Mouse (Mus musculus) neural tube, embryonic 14.5 days (tissue): Measurements from ENCODE around the gene Apc2. TPM values are rescaled to one million over a fixed set of nuclear protein-coding genes. Genes with fewer than 3 reads are reported as not detected.

ENCODE experiments used
- ATAC-seq: fragments of 200-750 bp; cut with Nextera tagmentation; 2 replicates; pipeline ENCODE4 v1.8.0; 2017; ENCODE audit warnings: low read depth, mild to moderate bottlenecking, moderate TSS enrichment, moderate library complexity
- H3K27ac ChIP-seq: fragments of 300-500 bp; sonication (generic); 2 replicates; pipeline ENCODE4 v1.5.1; 2014; ENCODE audit warnings: low read depth, mild to moderate bottlenecking, control low read depth, low read length, moderate library complexity, mixed read lengths
- H3K27me3 ChIP-seq: fragments of 300-500 bp; sonication (generic); 2 replicates; pipeline ENCODE4 v1.6.1; 2014; ENCODE audit warnings: low read length; ENCODE audit not compliant: control insufficient read depth, insufficient read depth
- H3K36me3 ChIP-seq: fragments of 300-500 bp; sonication (generic); 2 replicates; pipeline ENCODE4 v1.6.1; 2014; ENCODE audit warnings: low read length, mixed read lengths; ENCODE audit not compliant: control insufficient read depth, insufficient read depth
- H3K4me1 ChIP-seq: fragments of 300-500 bp; sonication (generic); 2 replicates; pipeline ENCODE4 v1.6.1; 2014; ENCODE audit warnings: low read length; ENCODE audit not compliant: control insufficient read depth, insufficient read depth
- H3K4me2 ChIP-seq: fragments of 300-500 bp; sonication (generic); 2 replicates; pipeline ENCODE4 v1.6.1; 2014; ENCODE audit warnings: mild to moderate bottlenecking, low read depth, low read length, control low read depth
- H3K4me3 ChIP-seq: fragments of 300-500 bp; sonication (generic); 2 replicates; pipeline ENCODE4 v1.5.1; 2014; ENCODE audit warnings: low read depth, low read length, control low read depth, mixed read lengths
- H3K9ac ChIP-seq: fragments of 300-500 bp; sonication (generic); replicated peaks from 2 replicates; pipeline ENCODE4 v1.6.1; 2014; ENCODE audit warnings: low read depth, mild to moderate bottlenecking, control low read depth, low read length, mixed read lengths
- H3K9me3 ChIP-seq: fragments of 300-500 bp; sonication (generic); 2 replicates; pipeline ENCODE4 v1.6.1; 2016; ENCODE audit warnings: low read length; ENCODE audit not compliant: control insufficient read depth
- WGBS: fragments of 180-500 bp; shearing (Covaris S2); extraction: QIAGEN DNeasy Blood & Tissue Kit; methylation state at CpG from one replicate; pipeline ENCODE4 v1.1.7; 2014; 5-methylcytosine and 5-hydroxymethylcytosine counted together
- polyA plus RNA-seq: library from polyadenylated mRNA; unstranded; fragments of >200 nt; fragmentation: Nextera tagmentation; extraction: Ambion mirVana; gene quantifications from 2 replicates; pipeline ENCODE4 v1.2.1, GENCODE M21; 2014

Gene Apc2
- polyA plus RNA-seq, 1 experiment from 2014 or later, result 231 TPM

DNA sequence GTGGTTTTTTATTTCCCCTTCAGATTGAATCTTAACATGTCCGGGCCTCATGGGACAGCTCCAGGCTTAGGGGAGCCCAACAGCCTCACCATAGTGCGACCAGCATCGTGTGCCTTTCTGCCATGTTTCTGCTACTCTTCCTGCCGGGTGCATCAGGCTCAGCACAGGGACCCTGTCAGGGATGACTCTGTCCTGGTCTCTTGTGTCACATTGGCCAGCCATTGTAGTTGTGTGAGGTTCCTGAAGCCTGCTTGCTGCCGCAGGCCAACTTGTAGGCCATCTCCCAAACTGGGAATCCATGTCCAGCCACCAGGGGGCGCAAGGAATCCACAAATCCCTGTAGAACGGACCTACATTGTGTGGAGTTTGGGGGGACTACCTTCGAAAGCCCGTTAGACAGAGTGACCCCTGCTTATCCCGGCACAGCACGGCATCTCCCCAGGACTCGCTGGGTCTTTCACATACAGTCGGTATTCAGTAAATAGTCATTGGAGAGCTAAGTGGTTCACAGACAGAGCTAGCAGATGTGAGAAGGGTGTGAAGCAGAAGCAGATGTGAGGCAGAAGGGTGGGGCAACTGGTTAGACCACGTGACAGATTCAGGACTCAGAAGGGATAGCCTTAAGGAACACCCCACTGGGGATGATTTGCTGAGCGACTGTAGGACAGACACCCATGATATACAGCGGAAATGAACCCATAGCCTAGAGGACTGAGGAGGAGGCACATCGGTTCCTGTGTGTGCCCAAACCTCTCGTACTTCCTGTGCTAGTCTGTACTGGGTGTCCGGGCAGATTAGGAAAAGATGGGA is 44.4 kb downstream of the Apc2 start:
- Histone ChIP-seq H3K36me3 (no peaks in the 10 kb centered on the region; the same call in 1 of the 2 replicates), H3K4me3 (no peak overlapping the region), H3K9me3 (no peaks in the 10 kb centered on the region), H3K9ac (no peak overlapping the region), H3K27ac (no peak overlapping the region), H3K27me3 (peaks cover 44% of the 10 kb centered on the region), H3K4me2 (no peak overlapping the region; the same call in 1 of the 2 replicates), H3K4me1 (peaks cover 10% of the 10 kb centered on the region; the same call in 1 of the 2 replicates)
- WGBS, result 20% methylated on average over 19 of the region's 19 CpGs
- no peak for ATAC-seq

DNA sequence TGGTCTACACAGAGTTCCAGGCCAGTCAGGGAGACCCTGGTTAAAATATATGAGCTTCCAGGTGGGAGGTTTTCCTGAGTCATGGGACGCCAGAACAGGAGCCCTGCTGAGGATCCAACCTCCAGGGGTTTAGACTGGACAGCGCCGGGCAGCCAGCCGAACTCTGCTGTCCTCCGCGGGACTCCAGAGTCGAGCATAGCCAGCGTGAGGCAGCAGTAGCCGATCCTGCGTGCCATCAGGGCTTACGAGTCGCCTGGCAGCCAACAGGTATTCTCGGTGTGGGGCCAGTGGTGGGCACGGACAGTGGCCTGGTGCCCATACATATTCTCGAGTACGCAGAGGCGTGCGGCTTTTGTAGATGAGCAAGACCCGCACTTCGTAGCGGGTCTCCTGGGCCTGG is 45.2 kb downstream of the Apc2 start:
- Histone ChIP-seq H3K27ac (no peak overlapping the region), H3K9ac (no peak overlapping the region), H3K36me3 (no peaks in the 10 kb centered on the region; the same call in 1 of the 2 replicates), H3K27me3 (peaks cover 47% of the 10 kb centered on the region), H3K4me1 (peaks cover 10% of the 10 kb centered on the region; the same call in 1 of the 2 replicates), H3K9me3 (no peaks in the 10 kb centered on the region), H3K4me2 (no peak overlapping the region), H3K4me3 (no peak overlapping the region)
- ATAC-seq, result no peak
- 11% methylated on average over 21 of the region's 21 CpGs for WGBS

DNA sequence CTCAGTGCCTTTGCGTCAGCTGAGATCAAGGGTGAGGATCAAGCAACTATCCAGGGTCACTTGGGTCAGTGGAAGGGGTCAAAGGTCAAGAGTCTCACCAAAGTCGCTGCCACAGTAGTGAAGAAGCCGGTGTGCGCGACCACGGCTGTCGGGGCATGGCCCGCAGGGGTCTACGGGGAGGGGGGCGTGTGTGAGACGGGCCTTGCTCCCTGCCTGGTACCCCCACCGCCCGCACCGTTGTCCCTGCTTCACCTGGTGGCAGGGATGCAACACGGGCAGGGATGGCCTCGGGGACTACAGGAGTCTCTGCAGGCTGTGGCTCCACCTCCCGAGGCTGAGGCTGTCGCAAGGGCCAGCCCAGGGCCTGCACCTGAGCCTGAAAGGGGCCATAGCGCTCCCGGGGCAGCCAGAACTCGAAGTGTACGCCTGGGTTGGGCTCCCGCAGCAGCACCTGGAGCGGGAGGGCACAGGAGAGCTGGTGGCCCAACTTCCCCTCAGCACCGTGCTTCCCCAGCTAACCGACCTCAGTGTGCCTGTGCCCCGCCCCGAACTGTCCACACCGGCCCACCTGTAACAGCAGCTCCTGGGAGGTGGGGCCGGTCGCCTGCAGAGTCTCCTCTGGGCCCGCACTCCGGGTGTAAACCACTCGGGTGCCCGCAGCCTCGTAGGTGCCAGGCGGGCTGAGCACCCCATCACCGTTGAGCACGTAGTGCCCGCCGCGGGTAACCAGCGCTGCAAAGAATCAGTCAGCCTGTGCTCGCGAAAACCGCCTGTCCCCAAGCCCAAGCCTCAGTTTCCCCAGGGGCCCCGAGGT is 45.9 kb downstream of the Apc2 start:
- no peak overlapping the region for H3K27ac ChIP-seq
- no peaks in the 10 kb centered on the region; the same call in 1 of the 2 replicates for H3K36me3 ChIP-seq
- no peak overlapping the region for H3K9ac ChIP-seq
- H3K27me3 ChIP-seq, result peaks cover 49% of the 10 kb centered on the region
- no peak overlapping the region; the same call in 1 of the 2 replicates for H3K4me3 ChIP-seq
- ATAC-seq, result 0 out of 2 replicates have a peak, but pooled peaks have one; percentile 4
- peak overlapping the region; percentile 40; the same call in 1 of the 2 replicates for H3K4me2 ChIP-seq
- H3K4me1 ChIP-seq, result peaks cover 10% of the 10 kb centered on the region; the same call in 1 of the 2 replicates
- 1% methylated on average over 47 of the region's 47 CpGs for WGBS
- H3K9me3 ChIP-seq, result no peaks in the 10 kb centered on the region

DNA sequence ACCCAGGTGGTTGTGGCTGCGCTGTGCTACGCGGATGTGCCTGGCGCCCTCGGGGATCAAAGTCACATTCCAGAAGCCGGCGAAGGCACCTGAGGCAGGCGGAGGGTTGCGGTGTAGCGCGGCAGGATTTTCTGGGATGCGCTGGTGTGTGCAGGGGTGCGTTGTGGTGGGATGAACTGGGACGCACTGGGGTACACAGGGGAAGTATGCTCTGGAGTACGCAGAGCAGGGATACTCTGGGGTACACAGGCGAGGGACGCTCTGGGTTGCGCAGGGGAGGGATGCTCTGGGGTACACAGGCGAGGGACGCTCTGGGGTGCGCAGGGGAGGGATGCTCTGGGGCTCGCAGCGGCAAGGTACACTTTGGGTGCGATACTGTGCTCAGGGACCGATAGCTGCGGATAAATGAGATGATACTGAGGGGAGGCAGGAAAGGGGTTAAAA is 46.5 kb downstream of the Apc2 start:
- H3K27me3 ChIP-seq, result peaks cover 52% of the 10 kb centered on the region
- H3K9me3 ChIP-seq, result no peaks in the 10 kb centered on the region
- no peak overlapping the region for H3K27ac ChIP-seq
- H3K9ac ChIP-seq, result no peak overlapping the region
- H3K36me3 ChIP-seq, result no peaks in the 10 kb centered on the region; the same call in 1 of the 2 replicates
- peak overlapping the region; percentile 40; the same call in 1 of the 2 replicates for H3K4me2 ChIP-seq
- peaks cover 10% of the 10 kb centered on the region; the same call in 1 of the 2 replicates for H3K4me1 ChIP-seq
- 1% methylated on average over 26 of the region's 26 CpGs for WGBS
- peak overlapping the region; percentile 25; the same call in 1 of the 2 replicates for H3K4me3 ChIP-seq
- peak; percentile 45; the same call in 1 of the 2 replicates for ATAC-seq

DNA sequence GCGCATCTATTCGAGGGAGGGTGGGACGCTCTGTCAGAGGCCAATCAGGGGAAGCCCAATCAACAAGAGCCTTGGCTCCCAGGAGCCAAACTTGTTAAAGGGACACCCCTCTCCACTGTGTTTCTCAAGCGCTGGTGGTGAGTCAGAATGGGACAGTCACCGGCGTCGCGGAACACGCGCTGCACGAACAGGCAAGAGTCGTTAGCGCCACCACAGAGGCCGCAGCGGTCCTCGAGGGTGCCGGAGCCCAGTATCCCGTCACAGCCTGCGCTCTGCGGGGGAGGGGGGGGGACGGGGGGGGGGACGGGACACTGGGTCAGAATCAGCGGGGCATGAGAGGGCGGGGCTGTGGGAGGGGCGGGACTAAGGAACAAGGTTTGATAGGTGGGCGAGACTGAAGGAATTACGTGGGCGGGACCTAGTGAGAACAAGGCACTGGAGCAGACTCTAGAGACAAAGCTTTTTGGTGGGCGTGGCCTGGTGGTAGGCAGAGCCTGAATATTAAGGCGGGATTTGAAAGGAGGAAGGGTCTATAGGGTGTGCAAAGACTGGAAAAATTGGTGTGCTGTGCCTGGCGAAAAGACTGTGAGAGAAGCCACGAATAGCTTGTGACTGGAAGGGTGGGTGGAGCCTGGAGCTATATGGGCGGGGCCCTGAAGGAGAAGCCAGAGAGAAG is 47.1 kb downstream of the Apc2 start:
- no peaks in the 10 kb centered on the region; the same call in 1 of the 2 replicates for H3K36me3 ChIP-seq
- under 1% methylated on average over 33 of the region's 33 CpGs for WGBS
- no peak overlapping the region for H3K27ac ChIP-seq
- H3K27me3 ChIP-seq, result peaks cover 57% of the 10 kb centered on the region
- peak overlapping the region; percentile 25; the same call in 1 of the 2 replicates for H3K4me3 ChIP-seq
- peaks cover 10% of the 10 kb centered on the region; the same call in 1 of the 2 replicates for H3K4me1 ChIP-seq
- H3K9ac ChIP-seq, result no peak overlapping the region
- H3K9me3 ChIP-seq, result no peaks in the 10 kb centered on the region
- H3K4me2 ChIP-seq, result peak overlapping the region; percentile 40
- ATAC-seq, result peak; percentile 52

DNA sequence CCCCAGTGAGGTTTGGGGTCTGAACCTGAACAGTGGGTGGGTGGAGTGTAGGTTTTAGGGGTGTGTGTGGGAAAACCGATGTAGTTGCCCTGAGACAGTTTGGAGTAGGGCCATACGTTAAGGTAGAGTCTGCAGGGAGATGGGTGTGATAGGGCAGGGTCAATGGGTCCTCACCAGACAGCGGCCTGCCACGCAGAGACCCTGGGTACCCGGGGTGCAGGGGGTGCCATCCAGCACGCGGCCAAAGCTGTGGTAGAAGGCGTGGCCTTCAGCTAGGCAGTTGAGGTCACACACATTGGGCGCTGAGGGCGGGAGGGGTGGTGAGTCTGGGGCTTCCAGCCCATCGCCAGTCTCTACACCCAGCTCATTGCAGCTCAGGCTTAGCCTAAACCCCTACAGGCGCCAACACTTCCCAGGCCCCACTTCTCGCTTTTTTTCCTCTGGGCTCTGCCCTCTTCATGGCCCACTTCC is 47.7 kb downstream of the Apc2 start:
- WGBS, result 23% methylated on average over 13 of the region's 13 CpGs
- peaks cover 10% of the 10 kb centered on the region; the same call in 1 of the 2 replicates for H3K4me1 ChIP-seq
- no peak overlapping the region for H3K9ac ChIP-seq
- H3K27me3 ChIP-seq, result peaks cover 63% of the 10 kb centered on the region
- H3K4me2 ChIP-seq, result peak overlapping the region; percentile 40
- no peaks in the 10 kb centered on the region; the same call in 1 of the 2 replicates for H3K36me3 ChIP-seq
- H3K4me3 ChIP-seq, result peak overlapping the region; percentile 25; the same call in 1 of the 2 replicates
- ATAC-seq, result peak; percentile 13; the same call in 1 of the 2 replicates
- H3K27ac ChIP-seq, result no peak overlapping the region
- H3K9me3 ChIP-seq, result no peaks in the 10 kb centered on the region

DNA sequence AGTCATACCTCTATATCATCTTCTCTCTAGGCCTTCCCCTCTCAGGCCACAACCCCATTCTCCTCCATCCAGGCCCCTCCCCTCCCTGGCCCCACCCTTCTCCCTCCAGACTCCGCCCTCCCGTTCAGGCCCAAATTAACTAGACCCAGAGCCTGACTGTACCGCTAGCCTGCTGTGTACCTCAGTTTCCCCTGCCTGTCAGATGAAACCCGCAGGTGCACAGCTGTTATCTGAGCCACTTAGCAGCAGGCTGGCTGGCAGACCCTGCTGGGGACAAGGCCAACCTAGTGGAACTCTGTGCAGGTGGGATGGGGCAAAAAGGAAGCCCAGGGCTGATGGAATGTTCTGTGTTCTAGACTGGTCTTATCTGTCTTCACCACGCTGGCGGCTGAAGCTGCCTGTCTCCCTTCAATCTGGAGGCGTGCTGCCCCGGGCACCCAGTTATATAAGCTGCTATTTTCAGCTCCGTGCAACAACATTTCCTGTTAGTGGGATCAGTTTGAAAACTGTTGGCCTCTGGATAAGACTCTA is 48.4 kb downstream of the Apc2 start:
- Histone ChIP-seq H3K36me3 (no peaks in the 10 kb centered on the region; the same call in 1 of the 2 replicates), H3K4me1 (peaks cover 10% of the 10 kb centered on the region; the same call in 1 of the 2 replicates), H3K9me3 (no peaks in the 10 kb centered on the region), H3K4me3 (no peak overlapping the region), H3K4me2 (no peak overlapping the region), H3K9ac (no peak overlapping the region), H3K27me3 (peaks cover 69% of the 10 kb centered on the region), H3K27ac (no peak overlapping the region)
- no peak for ATAC-seq
- WGBS, result 40% methylated on average over 9 of the region's 9 CpGs

DNA sequence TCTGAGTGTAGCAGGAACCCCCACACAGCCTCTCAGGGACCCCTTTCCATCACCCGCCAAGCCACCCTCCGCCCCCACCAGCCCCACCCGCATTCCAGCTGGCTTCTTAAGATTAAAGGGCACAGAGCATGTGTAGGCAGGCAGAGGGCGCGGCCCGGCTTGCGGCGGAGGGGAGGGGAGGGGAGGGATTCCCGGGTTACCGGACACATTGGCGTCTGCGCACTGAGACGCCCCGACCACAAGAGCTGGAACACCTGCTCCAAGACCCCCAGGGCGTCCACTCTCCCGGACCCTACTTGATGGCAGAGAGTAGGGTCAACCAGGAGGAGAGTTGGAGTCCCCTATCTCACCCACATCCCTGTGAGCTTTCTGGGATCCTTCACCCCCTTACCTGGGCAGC is 49.3 kb downstream of the Apc2 start:
- no peak overlapping the region for H3K4me3 ChIP-seq
- no peaks in the 10 kb centered on the region; the same call in 1 of the 2 replicates for H3K36me3 ChIP-seq
- H3K4me2 ChIP-seq, result no peak overlapping the region
- H3K9ac ChIP-seq, result no peak overlapping the region
- 2% methylated on average over 16 of the region's 16 CpGs for WGBS
- no peak overlapping the region for H3K27ac ChIP-seq
- H3K27me3 ChIP-seq, result peaks cover 78% of the 10 kb centered on the region
- H3K9me3 ChIP-seq, result no peaks in the 10 kb centered on the region
- ATAC-seq, result no peak
- H3K4me1 ChIP-seq, result peaks cover 7% of the 10 kb centered on the region; the same call in 1 of the 2 replicates
